Mouse (Mus musculus) bone marrow macrophage, adult 2 months (primary cell): ENCODE data around the gene Mettl27. TPM values are rescaled to one million over a fixed set of nuclear protein-coding genes. Genes with fewer than 3 reads are reported as not detected.
"Not testable (repeated sequence)": the region's sequence is repeated elsewhere in the genome, so short reads cannot be mapped to it uniquely, and the experiment has no call there.

Experiments
- H3K27ac ChIP-seq: 2 replicates; pipeline ENCODE4 v1.5.1; 2012; ENCODE audit warnings: low read depth, low read length; ENCODE audit not compliant: insufficient read depth
- H3K4me1 ChIP-seq: 2 replicates; pipeline ENCODE4 v1.6.1; 2012; ENCODE audit warnings: low read length; ENCODE audit not compliant: control insufficient read depth, insufficient read depth
- H3K4me3 ChIP-seq: 2 replicates; pipeline ENCODE4 v1.5.1; 2012; ENCODE audit warnings: mild to moderate bottlenecking, low read length, moderate library complexity; ENCODE audit not compliant: insufficient read depth
- CTCF ChIP-seq: IDR thresholded peaks from 2 replicates; pipeline ENCODE4 v1.5.1; 2012; ENCODE audit warnings: low read depth, mild to moderate bottlenecking, low read length, moderate library complexity
- POLR2A ChIP-seq: IDR thresholded peaks from 2 replicates; pipeline ENCODE4 v1.6.1; 2012; ENCODE audit warnings: mild to moderate bottlenecking, low read depth, low read length, borderline replicate concordance
- polyA plus RNA-seq: library from polyadenylated mRNA; stranded (reverse); fragments of >200 nt; gene quantifications from 2 replicates; pipeline ENCODE4 v1.2.4, GENCODE M21; 2012; ENCODE audit not compliant: missing spikeins, insufficient read depth, insufficient read length

Mettl27 gene
- polyA plus RNA-seq, 1 experiment = 7.0 TPM

GRCm38 (mm10) chr5:134934666-134935065 lies 2.5 kb downstream of the Mettl27 start:
- Histone ChIP-seq H3K4me1 (peaks cover 32% of the 10 kb centered on the region), H3K27ac (no peak overlapping the region), H3K4me3 (no peak overlapping the region)
- no peak for TF ChIP-seq POLR2A
- TF ChIP-seq CTCF = no peak

- no peak for TF ChIP-seq POLR2A
- TF ChIP-seq CTCF = no peak
- H3K4me3 ChIP-seq = no peak overlapping the region
- peaks cover 32% of the 10 kb centered on the region for H3K4me1 ChIP-seq
- H3K27ac ChIP-seq = peak overlapping the region; percentile 64
Observed at GRCm38 (mm10) chr5:134936051-134936450, 3.9 kb downstream of the Mettl27 start.

DNA sequence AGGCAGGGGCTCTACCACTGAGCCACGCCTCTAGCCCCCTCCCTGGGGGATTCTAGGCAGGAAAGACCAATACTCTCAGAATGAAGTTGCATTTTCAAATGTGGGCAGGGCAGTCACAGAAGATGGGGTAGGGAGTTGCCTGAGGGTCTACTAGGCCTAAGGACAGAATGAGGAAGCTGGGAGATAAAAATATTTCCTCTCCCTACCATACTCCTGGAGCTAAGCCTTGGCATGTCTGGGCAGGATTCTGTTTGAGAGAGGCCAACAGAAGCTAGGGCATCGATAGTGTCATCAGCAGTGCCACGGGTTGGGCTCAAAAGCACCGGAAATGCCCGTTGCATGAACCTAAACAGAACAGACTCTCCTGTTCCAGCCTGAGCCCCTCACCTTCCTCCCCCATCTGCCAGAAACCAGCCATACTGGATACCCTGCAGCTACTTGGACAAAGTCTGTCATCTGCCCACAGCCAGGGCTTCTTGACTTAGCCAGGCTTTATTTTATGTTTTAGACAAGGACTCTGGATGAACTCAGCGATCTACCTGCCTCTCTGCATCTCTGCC lies 4.5 kb downstream of the Mettl27 start:
- no peak overlapping the region for H3K4me3 ChIP-seq
- peak overlapping the region; percentile 64 for H3K27ac ChIP-seq
- TF ChIP-seq CTCF = no peak
- H3K4me1 ChIP-seq = peaks cover 26% of the 10 kb centered on the region

- TF ChIP-seq POLR2A = no peak
- no peak for TF ChIP-seq CTCF
- Histone ChIP-seq H3K4me1 (peaks cover 33% of the 10 kb centered on the region), H3K27ac (no peak overlapping the region)
Observed at GRCm38 (mm10) chr5:134939069-134939468, 6.9 kb downstream of the Mettl27 start.

DNA sequence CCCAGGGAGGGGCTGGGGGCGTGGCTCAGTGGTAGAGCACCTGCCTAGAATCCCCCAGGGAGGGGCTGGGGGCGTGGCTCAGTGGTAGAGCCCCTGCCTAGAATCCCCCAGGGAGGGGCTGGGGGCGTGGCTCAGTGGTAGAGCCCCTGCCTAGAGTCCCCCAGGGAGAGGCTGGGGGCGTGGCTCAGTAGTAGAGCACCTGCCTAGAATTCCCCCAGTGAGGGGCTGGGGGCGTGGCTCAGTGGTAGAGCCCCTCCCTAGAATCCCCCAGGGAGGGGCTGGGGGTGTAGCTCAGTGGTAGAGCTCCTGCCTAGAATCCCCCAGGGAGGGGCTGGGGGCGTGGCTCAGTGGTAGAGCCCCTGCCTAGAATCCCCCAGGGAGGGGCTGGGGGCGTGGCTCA lies 7.4 kb downstream of the Mettl27 start:
- H3K27ac ChIP-seq, H3K4me3 ChIP-seq: not testable (repeated sequence)
- peaks cover 33% of the 10 kb centered on the region for H3K4me1 ChIP-seq

More at GRCm38 (mm10) chr5:134939069-134939468, 6.9 kb downstream of the Mettl27 start:
- H3K4me3 ChIP-seq = no peak overlapping the region

DNA sequence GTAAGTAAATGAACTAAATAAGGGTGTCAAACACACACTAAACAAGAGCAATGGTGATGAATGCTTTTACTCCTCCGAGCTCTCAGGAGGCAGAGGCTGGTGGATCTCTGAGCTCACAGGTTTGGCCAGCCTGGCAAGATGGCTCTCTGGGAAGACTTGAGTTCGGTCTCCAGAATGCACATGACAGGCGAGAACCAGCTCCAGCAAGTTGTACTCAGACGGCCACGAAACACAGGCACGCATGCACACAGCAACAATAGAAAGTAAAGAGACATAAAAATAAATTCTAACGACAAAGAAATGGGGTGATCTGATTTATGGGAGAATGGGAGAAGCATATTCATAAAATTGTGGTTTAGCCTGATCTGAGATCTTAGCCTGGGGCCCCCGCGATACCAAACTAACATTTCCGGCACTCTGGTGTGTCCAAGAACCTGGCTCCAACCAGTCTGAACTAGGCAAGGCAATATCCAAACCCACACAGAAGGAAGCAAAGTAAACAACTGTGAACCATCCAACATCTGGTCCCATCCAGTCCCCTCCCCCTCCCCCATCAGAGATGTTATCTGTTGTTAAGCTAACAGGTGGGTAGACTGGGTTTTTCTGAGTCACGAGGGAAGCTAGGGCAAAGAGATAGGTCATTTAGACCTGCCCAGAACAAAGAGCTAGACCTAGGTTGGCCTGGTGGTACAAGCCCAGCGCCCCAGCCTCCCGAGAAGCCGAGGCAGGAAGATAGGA lies 9.5 kb downstream of the Mettl27 start:
- TF ChIP-seq CTCF (no peak), POLR2A (no peak)
- H3K27ac ChIP-seq = no peak overlapping the region
- peaks cover 18% of the 10 kb centered on the region for H3K4me1 ChIP-seq
- H3K4me3 ChIP-seq = no peak overlapping the region

DNA sequence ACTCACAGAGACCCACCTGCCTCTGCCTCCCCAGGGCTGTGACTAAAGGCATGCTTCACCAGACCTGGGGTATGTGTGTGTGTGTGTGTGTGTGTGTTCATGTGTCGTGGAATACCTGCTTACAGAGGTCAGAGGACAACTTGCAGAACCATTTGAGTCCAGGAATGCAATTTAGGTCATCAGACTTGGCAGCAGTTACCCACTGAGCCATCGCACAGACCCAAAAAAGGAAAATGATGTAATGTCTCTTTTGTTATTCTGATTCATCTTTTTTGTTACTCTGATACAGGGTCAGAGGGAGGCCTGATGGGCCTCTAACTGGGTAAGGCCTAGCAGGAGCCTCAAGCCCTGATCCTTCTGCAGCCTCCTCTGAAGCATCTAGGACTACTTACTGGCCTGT lies 10.6 kb downstream of the Mettl27 start:
- no peak overlapping the region for H3K27ac ChIP-seq
- TF ChIP-seq CTCF (no peak), POLR2A (no peak)
- peaks cover 8% of the 10 kb centered on the region for H3K4me1 ChIP-seq
- no peak overlapping the region for H3K4me3 ChIP-seq

GRCm38 (mm10) chr5:134944179-134944578 lies 12.0 kb downstream of the Mettl27 start:
- peaks cover 8% of the 10 kb centered on the region for H3K4me1 ChIP-seq
- no peak overlapping the region for H3K4me3 ChIP-seq
- H3K27ac ChIP-seq = no peak overlapping the region
- no peak for TF ChIP-seq POLR2A
- TF ChIP-seq CTCF = no peak

DNA sequence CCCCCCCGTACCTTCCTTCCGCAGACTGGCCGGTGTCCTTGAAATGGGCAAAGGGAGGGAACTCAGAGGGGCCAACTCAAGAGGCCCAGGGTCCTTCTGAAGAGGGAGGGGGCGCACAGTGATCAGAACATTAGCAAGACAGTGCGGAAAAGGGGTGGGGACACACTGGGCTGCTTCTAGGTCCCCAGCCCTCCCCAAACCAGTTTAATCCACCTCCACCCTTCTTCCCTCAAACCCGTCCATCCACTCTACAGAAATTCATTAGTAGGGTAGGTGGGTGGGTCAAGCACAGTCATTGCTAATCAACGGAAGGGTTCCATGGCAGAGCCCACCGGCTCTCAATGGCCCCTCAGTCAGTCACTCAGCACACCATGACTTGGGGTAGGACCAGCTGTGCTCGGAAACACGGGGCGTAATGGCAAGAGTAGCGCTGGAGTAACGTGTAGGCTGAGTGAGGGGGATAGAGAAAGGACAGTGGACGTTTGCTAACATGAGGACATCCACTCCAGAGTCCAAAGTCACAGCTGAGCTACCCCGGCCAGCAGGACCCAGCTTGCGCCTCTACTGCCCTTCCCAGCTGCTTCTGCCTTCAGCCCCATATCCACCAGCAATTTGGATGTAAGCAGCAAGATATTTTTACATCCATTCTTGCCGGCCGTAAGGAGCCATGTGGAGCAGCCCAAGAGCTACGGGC lies 13.2 kb downstream of the Mettl27 start:
- Histone ChIP-seq H3K27ac (no peak overlapping the region), H3K4me3 (no peak overlapping the region), H3K4me1 (peaks cover 8% of the 10 kb centered on the region)
- TF ChIP-seq POLR2A (no peak), CTCF (no peak)

- no peak for TF ChIP-seq POLR2A
- TF ChIP-seq CTCF = no peak
- H3K4me3 ChIP-seq = no peak overlapping the region
- no peak overlapping the region for H3K27ac ChIP-seq
- H3K4me1 ChIP-seq = peaks cover 13% of the 10 kb centered on the region
Observed at GRCm38 (mm10) chr5:134946063-134946856, 14.1 kb downstream of the Mettl27 start.
